Mouse (Mus musculus): Measurements from ENCODE around the gene Mapkapk5. TPM values are rescaled to one million over a fixed set of nuclear protein-coding genes. Genes with fewer than 3 reads are reported as not detected.
A peak's percentile ranks its signal among the peaks of the same experiment; 100 is the strongest.

Gene Mapkapk5
- polyA plus RNA-seq, 1 experiment from 2014 or later = 27.4 TPM

DNA sequence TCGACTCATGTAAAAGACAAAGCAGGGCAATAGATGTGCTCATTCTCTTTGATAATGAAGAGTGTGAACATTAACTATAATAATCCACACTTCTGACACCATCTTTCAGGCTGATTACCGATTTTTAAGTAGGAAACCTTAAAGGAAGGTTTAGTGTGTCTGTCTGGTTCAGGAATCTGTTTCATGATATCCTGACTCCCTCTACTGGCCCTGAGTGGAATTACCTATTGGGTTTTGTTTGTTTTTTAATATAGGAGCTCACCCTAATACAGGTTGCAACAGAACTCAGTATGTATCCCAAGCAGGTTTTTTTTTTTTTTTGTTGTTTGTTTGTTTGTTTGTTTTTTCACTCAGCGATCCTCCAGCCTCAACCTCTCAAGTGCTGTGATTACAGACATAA lies 68.0 kb downstream of the Mapkapk5 start:
- Histone ChIP-seq H3K4me2 (no peak overlapping the region), H3K4me1 (replicated peaks) (peaks cover 37% of the 10 kb centered on the region), H3K27ac (no peak overlapping the region), H3K27me3 (no peaks in the 10 kb centered on the region), H3K9me3 (replicated peaks) (no peaks in the 10 kb centered on the region), H3K9ac (no peak overlapping the region), H3K4me3 (replicated peaks) (no peak overlapping the region), H3K36me3 (no peaks in the 10 kb centered on the region)
- DNase-seq (peak; percentile 58), ATAC-seq (ENCODE audit: low read depth) (no peak)
- 26% methylated on average over 3 of the region's 3 CpGs for WGBS (ENCODE audit: insufficient replicate concordance)

GRCm38 (mm10) chr5:121476040-121476439 lies 69.7 kb downstream of the Mapkapk5 start:
- H3K4me3 ChIP-seq (replicated peaks) = no peak overlapping the region
- 31% methylated on average over 1 of the region's 1 CpGs for WGBS (ENCODE audit: insufficient replicate concordance)
- H3K27ac ChIP-seq = peak overlapping the region; percentile 74
- no peaks in the 10 kb centered on the region for H3K9me3 ChIP-seq (replicated peaks)
- peak overlapping the region; percentile 1; the same call in 1 of the 2 replicates for H3K9ac ChIP-seq
- ATAC-seq (ENCODE audit: low read depth) = peak; percentile 87
- peak; percentile 42 for DNase-seq
- H3K36me3 ChIP-seq = no peaks in the 10 kb centered on the region
- peak overlapping the region; percentile 20 for H3K4me2 ChIP-seq
- peaks cover 50% of the 10 kb centered on the region for H3K4me1 ChIP-seq (replicated peaks)
- no peaks in the 10 kb centered on the region for H3K27me3 ChIP-seq

Other genes starting within 250 kb of the Mapkapk5 start
- 19.7 and 21.4 TPM in 2 replicates for gene Trafd1, start 160.3 kb downstream of the Mapkapk5 start, polyA plus RNA-seq (2015; fragmentation: Nextera tagmentation; extraction: Ambion mirVana)
- 32.8 and 37.7 TPM in 2 replicates for gene Naa25, start 148.0 kb downstream of the Mapkapk5 start, polyA plus RNA-seq (2015; fragmentation: Nextera tagmentation; extraction: Ambion mirVana)
- gene Tmem116, start 94.0 kb downstream of the Mapkapk5 start, polyA plus RNA-seq (2015; fragmentation: Nextera tagmentation; extraction: Ambion mirVana) = 0.83 and 1.3 TPM in 2 replicates
- 99.8 and 102 TPM in 2 replicates for gene Erp29, start 93.4 kb downstream of the Mapkapk5 start, polyA plus RNA-seq (2015; fragmentation: Nextera tagmentation; extraction: Ambion mirVana)
- gene Adam1b, start 42.5 kb downstream of the Mapkapk5 start, polyA plus RNA-seq (2015; fragmentation: Nextera tagmentation; extraction: Ambion mirVana) = not detected in 2 replicates
- 0.33 and 0.48 TPM in 2 replicates for gene Adam1a, start 423 bp downstream of the Mapkapk5 start, polyA plus RNA-seq (2015; fragmentation: Nextera tagmentation; extraction: Ambion mirVana)
- gene Gm42878, start 423 bp downstream of the Mapkapk5 start, polyA plus RNA-seq (2015; fragmentation: Nextera tagmentation; extraction: Ambion mirVana) = not detected in 2 replicates
- gene Aldh2, start 47.9 kb upstream of the Mapkapk5 start, polyA plus RNA-seq (2015; fragmentation: Nextera tagmentation; extraction: Ambion mirVana) = 123 and 138 TPM in 2 replicates
- 1.4 TPM in 2 replicates for gene Acad12, start 73.0 kb upstream of the Mapkapk5 start, polyA plus RNA-seq (2015; fragmentation: Nextera tagmentation; extraction: Ambion mirVana)
- gene Acad10, start 114.6 kb upstream of the Mapkapk5 start, polyA plus RNA-seq (2015; fragmentation: Nextera tagmentation; extraction: Ambion mirVana) = 2.0 and 2.4 TPM in 2 replicates
- gene Brap, start 114.7 kb upstream of the Mapkapk5 start, polyA plus RNA-seq (2015; fragmentation: Nextera tagmentation; extraction: Ambion mirVana) = 23.9 and 25.5 TPM in 2 replicates
- 16.0 and 17.6 TPM in 2 replicates for gene Atxn2, start 165.4 kb upstream of the Mapkapk5 start, polyA plus RNA-seq (2015; fragmentation: Nextera tagmentation; extraction: Ambion mirVana)